Mouse (Mus musculus) liver, embryonic 16.5 days (tissue): ENCODE measurements at regions not wholly inside any gene's neighbourhood (a gene's known extent, or its start where the extent isn't known, plus 50 kb on each side); places are given as distances from the start of the nearest gene placed in this dataset. TPM values are rescaled to one million over a fixed set of nuclear protein-coding genes. Genes with fewer than 3 reads are reported as not detected.

ENCODE experiments used
- ATAC-seq: fragments of 200-750 bp; cut with Nextera tagmentation; 2 replicates; pipeline ENCODE4 v1.8.0; 2017; ENCODE audit warnings: low read depth, mild to moderate bottlenecking, moderate number of reproducible peaks, moderate library complexity
- H3K27ac ChIP-seq: fragments of 300-500 bp; sonication (generic); 2 replicates; pipeline ENCODE4 v1.5.1; 2014; ENCODE audit warnings: mild to moderate bottlenecking, low read length
- H3K27me3 ChIP-seq: fragments of 300-500 bp; sonication (generic); 2 replicates; pipeline ENCODE4 v1.6.1; 2014; ENCODE audit warnings: low read depth, low read length, mixed read lengths; ENCODE audit not compliant: control insufficient read depth, insufficient read depth
- H3K36me3 ChIP-seq: fragments of 300-500 bp; sonication (generic); 2 replicates; pipeline ENCODE4 v1.6.1; 2014; ENCODE audit warnings: mild to moderate bottlenecking; ENCODE audit not compliant: control insufficient read depth, insufficient read depth
- H3K4me1 ChIP-seq: fragments of 300-500 bp; sonication (generic); 2 replicates; pipeline ENCODE4 v1.6.1; 2014; ENCODE audit warnings: low read depth, low read length, mixed read lengths; ENCODE audit not compliant: control insufficient read depth
- H3K4me2 ChIP-seq: fragments of 300-500 bp; sonication (generic); 2 replicates; pipeline ENCODE4 v1.6.1; 2014; ENCODE audit warnings: low read depth, low read length, mixed read lengths
- H3K4me3 ChIP-seq: fragments of 300-500 bp; sonication (generic); 2 replicates; pipeline ENCODE4 v1.5.1; 2014; ENCODE audit warnings: low read depth, mild to moderate bottlenecking, low read length
- H3K9ac ChIP-seq: fragments of 300-500 bp; sonication (generic); 2 replicates; pipeline ENCODE4 v1.6.1; 2014; ENCODE audit warnings: low read depth, low read length
- H3K9me3 ChIP-seq: fragments of 300-500 bp; sonication (generic); replicated peaks from 2 replicates; pipeline ENCODE4 v1.6.1; 2016; ENCODE audit warnings: low read length; ENCODE audit not compliant: control insufficient read depth
- WGBS: fragments of 180-500 bp; shearing (Covaris S2); extraction: QIAGEN DNeasy Blood & Tissue Kit; methylation state at CpG from one replicate; pipeline ENCODE4 v1.1.7; 2014; ENCODE audit not compliant: insufficient replicate concordance; 5-methylcytosine and 5-hydroxymethylcytosine counted together
- microRNA-seq: library from miRNA; unstranded; fragments of <30 nt; microRNA quantifications from one replicate; pipeline ENCODE4, GENCODE M21; 2016

DNA sequence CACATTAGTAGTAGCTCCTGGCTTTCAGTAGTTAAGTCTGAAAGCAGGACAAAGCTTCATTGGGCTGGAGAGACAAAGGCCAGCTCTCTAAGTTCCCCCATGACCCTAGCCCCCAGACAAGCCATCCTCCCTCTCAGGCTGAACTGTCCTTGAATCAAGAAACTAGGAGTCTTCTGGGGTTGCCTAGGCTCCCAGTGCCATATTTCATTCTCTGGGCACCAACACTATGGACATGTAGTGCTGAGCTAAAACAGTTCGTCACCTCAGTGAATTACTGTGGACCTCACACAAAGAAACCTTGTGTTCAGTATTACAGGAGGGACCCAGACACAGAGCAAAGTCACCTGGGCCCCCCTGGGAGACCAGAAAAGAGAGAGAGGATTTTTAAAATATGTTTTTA, 91.7 kb upstream of the Nsun2 start:
- Histone ChIP-seq H3K27ac (no peak overlapping the region), H3K4me3 (no peak overlapping the region), H3K9me3 (no peaks in the 10 kb centered on the region), H3K27me3 (no peaks in the 10 kb centered on the region), H3K4me1 (no peaks in the 10 kb centered on the region), H3K4me2 (no peak overlapping the region), H3K9ac (no peak overlapping the region), H3K36me3 (no peaks in the 10 kb centered on the region)
- WGBS = 38% methylated on average over 1 of the region's 1 CpGs
- ATAC-seq = no peak

DNA sequence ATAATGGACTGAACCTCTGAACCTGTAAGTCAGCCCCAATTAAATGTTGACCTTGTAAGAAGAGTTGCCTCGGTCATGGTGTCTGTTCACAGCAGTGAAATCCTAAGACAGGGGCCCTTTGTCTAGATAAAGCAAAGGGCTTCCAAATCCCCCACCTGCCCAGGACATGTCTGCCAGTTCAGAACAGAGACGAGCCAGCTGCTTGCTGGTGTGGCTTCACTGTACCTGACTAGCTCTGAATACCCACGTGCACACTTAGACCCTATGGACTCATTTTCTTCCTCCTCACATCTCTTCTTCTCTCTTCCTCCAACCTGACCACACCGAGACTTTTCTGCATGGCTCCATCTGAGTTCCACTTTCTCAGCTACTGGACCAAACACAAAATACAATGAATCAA, 87.9 kb upstream of the Nsun2 start:
- 55% methylated on average over 4 of the region's 4 CpGs for WGBS

More for the DNA sequence above, 87.9 kb upstream of the Nsun2 start:
- no peaks in the 10 kb centered on the region for H3K9me3 ChIP-seq
- H3K4me2 ChIP-seq = no peak overlapping the region
- no peak overlapping the region for H3K9ac ChIP-seq
- no peak overlapping the region for H3K4me3 ChIP-seq
- H3K27me3 ChIP-seq = no peaks in the 10 kb centered on the region
- H3K27ac ChIP-seq = no peak overlapping the region
- ATAC-seq = no peak
- H3K36me3 ChIP-seq = no peaks in the 10 kb centered on the region
- H3K4me1 ChIP-seq = no peaks in the 10 kb centered on the region

Small RNA genes in the stretch of these regions (microRNA-seq; reads per million reads assigned to microRNA genes)
- not detected for gene Gm44375
